Mouse (Mus musculus) mouse embryonic stem cell (cell line): ENCODE measurements around the gene Spns3.

Experiments used
- in situ Hi-C, 2 experiments: fragments of 300-500 bp; cut with MboI; formaldehyde crosslinking; loops; 1 replicate in 1 of 2; 3 replicates in 1 of 2; pipeline ENCODE4 v1.14.3; 2019 to 2020; ENCODE audit warnings: low sequenced_read_pairs in 2 of 2, low pct_unique_long_range_greater_than_20kb in 1 of 2, mixed read lengths in 1 of 2; ENCODE audit not compliant: unreplicated experiment in 1 of 2

The Spns3 gene

GRCm38 (mm10) chr11:72473540-72473939, 76.8 kb downstream of the Spns3 start:
- in situ Hi-C loops, result no loop called here

GRCm38 (mm10) chr11:72471381-72471780, 78.9 kb downstream of the Spns3 start:
- in situ Hi-C loops, result no loop called here

GRCm38 (mm10) chr11:72470004-72470403, 80.3 kb downstream of the Spns3 start:
- in situ Hi-C loops, result no loop called here

- in situ Hi-C loops, result no loop called here
Measured at GRCm38 (mm10) chr11:72469217-72469616, 81.1 kb downstream of the Spns3 start.

GRCm38 (mm10) chr11:72468525-72468924, 81.8 kb downstream of the Spns3 start:
- in situ Hi-C loops, result no loop called here

GRCm38 (mm10) chr11:72466694-72467507, 83.4 kb downstream of the Spns3 start:
- in situ Hi-C loops, result no loop called here

GRCm38 (mm10) chr11:72465978-72466693, 84.2 kb downstream of the Spns3 start:
- in situ Hi-C loops, result no loop called here

- in situ Hi-C loops, result no loop called here
Measured at GRCm38 (mm10) chr11:72464821-72465220, 85.5 kb downstream of the Spns3 start.

GRCm38 (mm10) chr11:72461500-72461981, 88.8 kb downstream of the Spns3 start:
- in situ Hi-C loops, result no loop called here

- in situ Hi-C loops, result loop anchor here in 1 of 2 experiments (10.0 kb wide), 1 partner anchor 86 kb away; no protein-coding TSS in a partner anchor
Measured at GRCm38 (mm10) chr11:72458502-72458901, 91.8 kb downstream of the Spns3 start.

- in situ Hi-C loops, result loop anchor here in 1 of 2 experiments (10.0 kb wide), 1 partner anchor 87 kb away; no protein-coding TSS in a partner anchor
Measured at GRCm38 (mm10) chr11:72457995-72458496, 92.3 kb downstream of the Spns3 start.

- in situ Hi-C loops, result loop anchor here in 1 of 2 experiments (10.0 kb wide), 1 partner anchor 89 kb away; no protein-coding TSS in a partner anchor
Measured at GRCm38 (mm10) chr11:72455694-72456093, 94.6 kb downstream of the Spns3 start.

GRCm38 (mm10) chr11:72453105-72453953, 97.0 kb downstream of the Spns3 start:
- in situ Hi-C loops, result loop anchor here in 1 of 2 experiments (10.0 kb wide), 1 partner anchor 91 kb away; no protein-coding TSS in a partner anchor

GRCm38 (mm10) chr11:72452140-72452665, 98.1 kb downstream of the Spns3 start:
- in situ Hi-C loops, result loop anchor here in 1 of 2 experiments (10.0 kb wide), 1 partner anchor 93 kb away; no protein-coding TSS in a partner anchor

GRCm38 (mm10) chr11:72447475-72447874, 102.8 kb downstream of the Spns3 start:
- in situ Hi-C loops, result no loop called here

GRCm38 (mm10) chr11:72446311-72447105, 103.8 kb downstream of the Spns3 start:
- in situ Hi-C loops, result no loop called here
